Mouse (Mus musculus) lung, postnatal 0 days (tissue): ENCODE results near the gene Psmd8.

Experiments used
- CTCF ChIP-seq: IDR thresholded peaks from 2 replicates; pipeline ENCODE4 v1.5.1; 2016; ENCODE audit warnings: antibody characterized with exemption, mild to moderate bottlenecking
- EP300 ChIP-seq: IDR thresholded peaks from 2 replicates; pipeline ENCODE4 v1.6.1; 2016; ENCODE audit warnings: antibody characterized with exemption, mild to moderate bottlenecking, control low read depth

GRCm38 (mm10) chr7:29134230-29134629 lies 46.3 kb downstream of the Psmd8 start:
- no peak for TF ChIP-seq EP300
- no peak for TF ChIP-seq CTCF
